Mouse (Mus musculus) neural tube, embryonic 15.5 days (tissue): ENCODE measurements around the gene Fbxo46. TPM values are rescaled to one million over a fixed set of nuclear protein-coding genes. Genes with fewer than 3 reads are reported as not detected.

Experiments used
- ATAC-seq: fragments of 200-750 bp; cut with Nextera tagmentation; 2 replicates; pipeline ENCODE4 v1.8.0; 2017; ENCODE audit warnings: mild to moderate bottlenecking, moderate TSS enrichment, moderate library complexity; ENCODE audit not compliant: low FRiP score
- H3K27ac ChIP-seq: fragments of 300-500 bp; sonication (generic); replicated peaks from 2 replicates; pipeline ENCODE4 v1.5.1; 2015; ENCODE audit warnings: mild to moderate bottlenecking, inconsistent platforms
- H3K27me3 ChIP-seq: fragments of 300-500 bp; sonication (generic); replicated peaks from 2 replicates; pipeline ENCODE4 v1.6.1; 2015; ENCODE audit warnings: inconsistent platforms
- H3K36me3 ChIP-seq: fragments of 300-500 bp; sonication (generic); 2 replicates; pipeline ENCODE4 v1.6.1; 2015; ENCODE audit warnings: inconsistent platforms
- H3K4me1 ChIP-seq: fragments of 300-500 bp; sonication (generic); 2 replicates; pipeline ENCODE4 v1.6.1; 2015; ENCODE audit warnings: inconsistent platforms
- H3K4me2 ChIP-seq: fragments of 300-500 bp; sonication (generic); 2 replicates; pipeline ENCODE4 v1.6.1; 2015; ENCODE audit warnings: inconsistent platforms, mild to moderate bottlenecking, moderate library complexity
- H3K4me3 ChIP-seq: fragments of 300-500 bp; sonication (generic); replicated peaks from 2 replicates; pipeline ENCODE4 v1.5.1; 2015; ENCODE audit warnings: mild to moderate bottlenecking, inconsistent platforms
- H3K9ac ChIP-seq: fragments of 300-500 bp; sonication (generic); replicated peaks from 2 replicates; pipeline ENCODE4 v1.6.1; 2015; ENCODE audit warnings: mild to moderate bottlenecking, inconsistent platforms
- H3K9me3 ChIP-seq: fragments of 300-500 bp; sonication (generic); replicated peaks from 2 replicates; pipeline ENCODE4 v1.6.1; 2016; ENCODE audit warnings: inconsistent platforms
- WGBS: fragments of 180-500 bp; shearing (Covaris S2); methylation state at CpG from one replicate; pipeline ENCODE4 v1.1.7; 2015; ENCODE audit warnings: mixed read lengths; 5-methylcytosine and 5-hydroxymethylcytosine counted together
- polyA plus RNA-seq: library from polyadenylated mRNA; unstranded; fragments of >200 nt; fragmentation: Nextera tagmentation; extraction: Ambion mirVana; gene quantifications from 2 replicates; pipeline ENCODE4 v1.2.1, GENCODE M21; 2015

The Fbxo46 gene
- polyA plus RNA-seq, 1 experiment from 2014 or later, result 15.5 TPM

DNA sequence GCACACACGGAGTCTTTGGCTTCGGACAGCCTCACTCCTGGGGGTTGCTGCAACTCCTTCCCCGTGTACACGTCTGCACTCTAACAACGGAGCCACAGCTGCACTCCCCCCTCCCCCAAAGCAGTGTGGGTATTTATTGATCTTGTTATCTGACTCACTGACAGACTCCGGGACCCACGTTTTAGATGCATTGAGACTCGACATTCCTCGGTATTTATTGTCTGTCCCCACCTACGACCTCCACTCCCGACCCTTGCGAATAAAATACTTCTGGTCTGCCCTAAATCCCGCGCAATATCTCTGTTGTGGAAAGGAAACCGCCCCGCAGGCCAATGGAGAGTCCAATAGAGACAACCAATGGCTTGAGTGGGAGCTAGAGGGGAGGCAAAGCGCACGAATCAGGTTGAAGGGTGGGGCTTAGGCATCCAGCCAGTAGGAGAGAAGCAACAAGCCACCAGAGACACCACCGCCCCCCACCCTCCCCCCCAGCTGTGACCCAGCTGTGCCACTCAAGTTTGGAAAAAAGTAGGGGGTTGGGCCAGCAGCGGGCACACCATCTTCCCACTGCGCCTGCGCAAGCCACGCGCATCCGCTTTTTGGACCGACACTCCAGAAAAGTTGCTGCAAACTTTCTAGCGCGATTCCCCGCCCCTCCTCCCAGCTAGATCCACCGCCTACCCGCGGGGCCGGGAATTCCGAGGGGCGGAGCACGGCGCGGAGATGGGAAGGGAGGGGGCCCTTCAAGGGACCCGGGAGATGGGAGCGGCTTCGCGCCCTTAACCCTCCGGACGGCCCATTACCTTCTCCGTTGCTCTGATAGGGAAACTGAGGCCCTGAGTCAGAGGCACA is 25.9 kb upstream of the Fbxo46 start:
- H3K9me3 ChIP-seq, result no peaks in the 10 kb centered on the region
- peak overlapping the region; percentile 98 for H3K4me2 ChIP-seq
- ATAC-seq, result peak; percentile 79
- peaks cover 44% of the 10 kb centered on the region for H3K27me3 ChIP-seq
- H3K4me1 ChIP-seq, result peaks cover 58% of the 10 kb centered on the region
- WGBS, result under 1% methylated on average over 45 of the region's 45 CpGs
- peaks cover 16% of the 10 kb centered on the region for H3K36me3 ChIP-seq
- H3K27ac ChIP-seq, result peak overlapping the region; percentile 86
- H3K4me3 ChIP-seq, result peak overlapping the region; percentile 54
- H3K9ac ChIP-seq, result peak overlapping the region; percentile 42

DNA sequence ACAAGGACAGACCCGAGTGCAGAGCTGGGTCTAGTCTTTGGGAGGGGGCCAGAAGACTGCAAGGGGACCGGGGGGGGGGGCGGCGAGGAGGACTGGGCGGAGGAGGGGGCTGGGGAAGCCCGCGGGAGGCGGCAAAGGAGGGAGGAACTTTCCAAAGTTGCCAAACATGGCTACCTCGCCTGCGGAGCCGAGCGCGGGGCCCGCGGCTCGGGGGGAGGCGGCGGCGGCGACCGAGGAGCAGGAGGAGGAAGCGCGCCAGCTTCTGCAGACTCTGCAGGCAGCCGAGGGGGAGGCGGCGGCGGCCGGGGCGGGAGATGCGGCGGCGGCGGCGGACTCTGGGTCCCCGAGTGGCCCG is 25.2 kb upstream of the Fbxo46 start, which contains the start of gene Six5:
Six5 (plus strand) TSS at position 124 of the 355 bp plus-strand sequence.
- peaks cover 58% of the 10 kb centered on the region for H3K4me1 ChIP-seq
- peak within 1 kb of the TSS; percentile 54 for H3K4me3 ChIP-seq
- 0 out of 2 replicates have a peak, but pooled peaks have one; percentile 2 for ATAC-seq
- H3K27me3 ChIP-seq, result peaks cover 44% of the 10 kb centered on the region
- 2% methylated on average over 25 of the region's 36 CpGs for WGBS
- peak within 1 kb of the TSS; percentile 98 for H3K4me2 ChIP-seq
- peak within 1 kb of the TSS; percentile 86 for H3K27ac ChIP-seq
- H3K36me3 ChIP-seq, result peaks cover 12% of the 10 kb centered on the region
- no peaks in the 10 kb centered on the region for H3K9me3 ChIP-seq
- H3K9ac ChIP-seq, result peak within 1 kb of the TSS; percentile 42

DNA sequence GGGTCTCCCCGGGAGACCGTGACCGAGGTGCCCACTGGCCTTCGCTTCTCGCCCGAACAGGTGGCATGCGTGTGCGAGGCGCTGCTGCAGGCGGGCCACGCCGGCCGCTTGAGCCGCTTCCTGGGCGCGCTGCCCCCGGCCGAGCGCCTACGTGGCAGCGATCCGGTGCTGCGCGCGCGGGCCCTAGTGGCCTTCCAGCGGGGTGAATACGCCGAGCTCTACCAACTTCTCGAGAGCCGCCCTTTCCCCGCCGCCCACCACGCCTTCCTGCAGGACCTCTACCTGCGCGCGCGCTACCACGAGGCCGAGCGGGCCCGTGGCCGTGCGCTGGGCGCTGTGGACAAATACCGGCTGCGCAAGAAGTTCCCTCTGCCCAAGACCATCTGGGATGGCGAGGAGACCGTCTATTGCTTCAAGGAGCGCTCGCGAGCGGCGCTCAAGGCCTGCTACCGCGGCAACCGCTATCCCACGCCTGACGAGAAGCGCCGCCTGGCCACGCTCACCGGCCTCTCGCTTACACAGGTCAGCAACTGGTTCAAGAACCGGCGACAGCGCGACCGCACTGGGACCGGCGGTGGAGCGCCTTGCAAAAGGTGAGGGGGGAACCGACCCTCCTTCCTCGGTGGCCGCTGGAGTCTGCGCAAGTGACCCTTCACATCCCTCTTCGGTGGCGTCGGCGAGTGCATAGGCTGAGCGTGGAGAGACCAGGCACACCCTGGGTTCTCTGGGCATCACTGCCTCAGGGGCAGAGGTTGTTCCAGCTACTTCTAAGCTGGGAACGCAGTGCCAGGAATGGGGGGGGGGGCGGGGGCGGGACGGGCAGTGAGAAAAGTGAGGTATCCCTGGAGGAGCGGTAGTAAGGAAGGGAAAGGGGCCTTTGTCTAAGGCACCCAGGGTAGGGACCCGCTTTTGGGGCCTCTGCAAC is 24.6 kb upstream of the Fbxo46 start:
- H3K4me2 ChIP-seq, result peak overlapping the region; percentile 98
- H3K9ac ChIP-seq, result peak overlapping the region; percentile 42
- peaks cover 58% of the 10 kb centered on the region for H3K4me1 ChIP-seq
- ATAC-seq, result 0 out of 2 replicates have a peak, but pooled peaks have one; percentile 3
- peak overlapping the region; percentile 54 for H3K4me3 ChIP-seq
- peak overlapping the region; percentile 86 for H3K27ac ChIP-seq
- peaks cover 12% of the 10 kb centered on the region for H3K36me3 ChIP-seq
- peaks cover 42% of the 10 kb centered on the region for H3K27me3 ChIP-seq
- H3K9me3 ChIP-seq, result no peaks in the 10 kb centered on the region
- WGBS, result under 1% methylated on average over 79 of the region's 87 CpGs

GRCm38 (mm10) chr7:19095751-19096110 is 23.9 kb upstream of the Fbxo46 start:
- 2% methylated on average over 19 of the region's 19 CpGs for WGBS
- peaks cover 37% of the 10 kb centered on the region for H3K27me3 ChIP-seq
- no peak for ATAC-seq

GRCm38 (mm10) chr7:19096421-19096976 is 23.2 kb upstream of the Fbxo46 start:
- Histone ChIP-seq H3K4me3 (peak overlapping the region; percentile 54), H3K9ac (no peak overlapping the region), H3K9me3 (no peaks in the 10 kb centered on the region), H3K27ac (0 out of 2 replicates have a peak overlapping the region, but pooled peaks have one; percentile 18), H3K4me2 (peak overlapping the region; percentile 98), H3K36me3 (peaks cover 4% of the 10 kb centered on the region; the same call in 1 of the 2 replicates), H3K27me3 (peaks cover 29% of the 10 kb centered on the region), H3K4me1 (peaks cover 58% of the 10 kb centered on the region)
- no peak for ATAC-seq
- 55% methylated on average over 5 of the region's 5 CpGs for WGBS

More at GRCm38 (mm10) chr7:19095751-19096110, 23.9 kb upstream of the Fbxo46 start:
- peaks cover 58% of the 10 kb centered on the region for H3K4me1 ChIP-seq
- peaks cover 10% of the 10 kb centered on the region; the same call in 1 of the 2 replicates for H3K36me3 ChIP-seq
- peak overlapping the region; percentile 18; the same call in 1 of the 2 replicates for H3K27ac ChIP-seq
- peak overlapping the region; percentile 42 for H3K9ac ChIP-seq
- peak overlapping the region; percentile 98 for H3K4me2 ChIP-seq
- no peaks in the 10 kb centered on the region for H3K9me3 ChIP-seq
- H3K4me3 ChIP-seq, result peak overlapping the region; percentile 54

DNA sequence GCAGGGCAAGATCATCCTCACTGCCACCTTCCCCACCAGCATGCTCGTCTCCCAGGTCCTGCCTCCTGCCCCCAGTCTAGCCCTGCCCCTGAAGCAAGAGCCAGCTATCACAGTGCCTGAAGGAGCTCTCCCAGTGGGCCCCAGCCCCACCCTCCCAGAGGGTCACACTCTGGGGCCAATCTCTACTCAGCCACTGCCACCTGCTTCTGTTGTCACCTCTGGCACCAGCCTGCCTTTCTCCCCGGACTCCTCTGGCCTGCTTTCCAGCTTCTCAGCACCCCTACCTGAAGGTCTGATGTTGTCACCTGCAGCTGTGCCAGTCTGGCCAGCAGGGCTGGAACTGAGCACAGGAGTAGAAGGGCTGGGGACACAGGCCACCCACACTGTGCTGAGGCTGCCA is 22.4 kb upstream of the Fbxo46 start:
- WGBS, result 70% methylated on average over 2 of the region's 2 CpGs
- Histone ChIP-seq H3K4me2 (no peak overlapping the region), H3K9ac (no peak overlapping the region)

DNA sequence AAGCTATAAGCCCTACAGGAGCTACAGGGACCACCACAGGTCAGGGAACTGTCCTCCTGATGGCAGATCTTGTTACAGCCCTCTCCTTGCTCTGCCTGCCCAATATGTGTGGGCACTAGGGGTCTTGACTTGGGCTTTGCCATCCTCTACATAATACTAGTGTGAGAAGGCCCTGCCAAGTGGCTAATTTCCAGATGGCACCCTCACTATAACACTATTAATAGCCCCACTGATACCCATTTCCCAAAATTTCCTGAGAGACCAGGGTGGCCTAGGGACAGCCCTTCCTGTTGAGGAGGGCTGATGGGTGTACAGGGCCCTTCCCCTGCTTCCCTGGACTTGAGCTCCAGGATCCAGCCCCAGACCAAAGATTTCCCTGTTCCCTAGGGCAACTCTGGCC is 21.8 kb upstream of the Fbxo46 start:
- Histone ChIP-seq H3K36me3 (peaks cover 6% of the 10 kb centered on the region; the same call in 1 of the 2 replicates), H3K4me2 (no peak overlapping the region), H3K9me3 (no peaks in the 10 kb centered on the region), H3K4me3 (no peak overlapping the region), H3K4me1 (peaks cover 45% of the 10 kb centered on the region), H3K27ac (no peak overlapping the region), H3K9ac (no peak overlapping the region), H3K27me3 (peaks cover 25% of the 10 kb centered on the region)
- no peak for ATAC-seq

More for the DNA sequence above, 22.4 kb upstream of the Fbxo46 start:
- no peak overlapping the region for H3K27ac ChIP-seq
- H3K9me3 ChIP-seq, result no peaks in the 10 kb centered on the region
- ATAC-seq, result no peak
- H3K4me3 ChIP-seq, result no peak overlapping the region
- H3K4me1 ChIP-seq, result peaks cover 52% of the 10 kb centered on the region
- peaks cover 25% of the 10 kb centered on the region for H3K27me3 ChIP-seq
- H3K36me3 ChIP-seq, result no peaks in the 10 kb centered on the region; the same call in 1 of the 2 replicates

DNA sequence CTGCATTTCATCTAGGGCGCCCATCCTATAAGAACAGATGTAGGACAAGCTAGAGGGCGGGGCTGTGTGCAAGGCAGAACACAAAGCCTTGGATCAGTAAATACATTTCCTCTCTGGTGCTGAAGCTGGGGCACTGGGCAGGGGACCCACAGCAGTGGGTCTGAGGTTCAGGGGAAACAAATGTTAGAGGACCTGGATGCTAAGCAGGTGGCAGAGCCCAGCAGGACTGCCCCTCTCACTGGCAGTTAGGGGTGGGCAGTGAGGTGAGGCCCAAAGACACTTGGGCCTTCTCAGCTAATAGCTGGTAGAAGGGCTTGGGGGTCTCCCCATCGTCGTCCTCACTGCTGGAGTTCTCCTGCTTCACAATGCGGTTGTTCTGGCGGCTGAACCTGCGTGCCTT is 20.8 kb upstream of the Fbxo46 start:
- H3K4me2 ChIP-seq, result no peak overlapping the region
- peaks cover 36% of the 10 kb centered on the region for H3K4me1 ChIP-seq
- no peak for ATAC-seq

GRCm38 (mm10) chr7:19100290-19100689 is 19.4 kb upstream of the Fbxo46 start:
- ATAC-seq, result no peak

More for the DNA sequence above, 20.8 kb upstream of the Fbxo46 start:
- peaks cover 20% of the 10 kb centered on the region for H3K27me3 ChIP-seq
- H3K36me3 ChIP-seq, result peaks cover 6% of the 10 kb centered on the region; the same call in 1 of the 2 replicates
- no peak overlapping the region for H3K27ac ChIP-seq
- WGBS, result 72% methylated on average over 7 of the region's 7 CpGs
- no peak overlapping the region for H3K9ac ChIP-seq
- H3K9me3 ChIP-seq, result no peaks in the 10 kb centered on the region
- H3K4me3 ChIP-seq, result no peak overlapping the region

DNA sequence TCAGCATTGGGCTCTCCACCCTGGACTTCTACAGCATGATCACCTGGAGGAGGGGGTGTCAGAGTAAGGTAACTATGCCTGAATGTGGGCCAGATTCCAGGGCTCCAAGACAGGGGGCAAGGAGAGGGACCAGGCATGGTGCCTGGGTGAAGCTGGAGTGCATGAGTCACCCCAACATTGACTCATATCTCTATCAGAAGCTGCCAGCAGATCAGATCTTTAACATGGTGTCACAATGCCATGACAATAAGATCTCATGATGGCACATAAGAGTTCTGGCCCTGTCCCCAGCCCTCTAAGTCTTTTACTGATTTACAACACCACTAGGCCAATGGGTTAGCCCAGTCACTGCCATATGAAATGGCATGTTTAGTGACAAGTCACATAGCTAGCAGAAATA is 15.9 kb upstream of the Fbxo46 start:
- Histone ChIP-seq H3K36me3 (peaks cover 9% of the 10 kb centered on the region), H3K4me3 (no peak overlapping the region), H3K4me1 (no peaks in the 10 kb centered on the region), H3K27me3 (no peaks in the 10 kb centered on the region), H3K9ac (no peak overlapping the region), H3K9me3 (no peaks in the 10 kb centered on the region), H3K4me2 (no peak overlapping the region), H3K27ac (no peak overlapping the region)
- no peak for ATAC-seq

More at GRCm38 (mm10) chr7:19100290-19100689, 19.4 kb upstream of the Fbxo46 start:
- Histone ChIP-seq H3K36me3 (peaks cover 9% of the 10 kb centered on the region), H3K9me3 (no peaks in the 10 kb centered on the region), H3K4me2 (no peak overlapping the region), H3K9ac (no peak overlapping the region), H3K4me3 (no peak overlapping the region), H3K27me3 (peaks cover 10% of the 10 kb centered on the region; the same call in 1 of the 2 replicates), H3K27ac (no peak overlapping the region), H3K4me1 (peaks cover 21% of the 10 kb centered on the region)
- 89% methylated on average over 1 of the region's 1 CpGs for WGBS

GRCm38 (mm10) chr7:19104486-19104885 is 15.2 kb upstream of the Fbxo46 start:
- Histone ChIP-seq H3K27ac (no peak overlapping the region), H3K4me2 (no peak overlapping the region), H3K9ac (no peak overlapping the region), H3K4me1 (no peaks in the 10 kb centered on the region), H3K9me3 (no peaks in the 10 kb centered on the region), H3K27me3 (no peaks in the 10 kb centered on the region), H3K36me3 (peaks cover 9% of the 10 kb centered on the region), H3K4me3 (no peak overlapping the region)
- WGBS, result 82% methylated on average over 2 of the region's 2 CpGs
- ATAC-seq, result no peak
